Comparison of ENCODE assay signal across 21 mouse cellular contexts in the genomic region with DNA sequence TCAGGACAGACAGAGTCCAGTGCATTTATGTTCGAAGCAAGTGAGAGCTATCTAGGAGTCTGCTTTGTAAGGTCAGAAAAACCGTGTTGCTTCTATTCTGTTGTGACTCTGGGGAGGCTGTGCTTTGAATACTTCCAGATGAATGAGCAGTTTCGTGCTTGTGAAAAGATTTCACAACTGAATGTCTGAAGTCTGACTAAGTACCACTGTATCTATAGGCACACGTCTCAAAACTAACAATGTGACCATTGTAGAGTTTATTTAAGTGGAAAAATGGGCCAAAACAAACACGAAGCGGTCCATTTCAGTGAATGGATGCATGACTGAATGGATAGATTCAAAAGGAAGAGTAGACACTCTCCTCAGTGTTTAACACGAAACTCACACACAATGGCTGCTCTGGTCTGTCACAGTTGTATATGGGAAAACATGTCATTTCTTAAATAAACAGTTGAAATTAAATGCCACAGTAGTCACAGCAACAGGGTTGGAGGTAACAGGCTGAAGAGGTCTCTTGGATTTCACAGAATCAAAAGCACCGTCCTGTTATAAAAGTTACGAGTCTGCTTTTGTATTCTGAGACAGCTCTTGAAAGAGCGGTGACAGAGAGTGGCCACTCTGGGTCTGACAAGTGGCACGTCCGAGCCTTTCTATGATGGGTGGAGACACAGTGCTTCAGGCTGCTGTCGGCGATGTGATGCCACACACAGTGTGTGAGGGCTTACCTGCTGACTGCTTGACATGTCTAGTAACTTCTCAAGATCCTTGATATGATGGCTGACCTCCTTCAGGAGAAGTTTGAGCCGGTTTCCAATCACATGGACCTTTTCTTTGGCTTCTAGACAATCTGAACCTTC. TPM values are rescaled to one million over a fixed set of nuclear protein-coding genes. Genes with fewer than 3 reads are reported as not detected.
A peak's percentile ranks its signal among the peaks of the same experiment; 100 is the strongest.
DNase-seq lines count a peak whose midpoint lies in the region; ATAC-seq lines count a peak whose summit lies in the region.
"Had no signal": no experiment of that assay in that cellular context is flagged by ENCODE, and none has a peak within 500 bp of the region (broad histone marks: within the 10 kb centered on the region; RNA-seq: fewer than 3 reads in every experiment).

No protein-coding gene starts in this region.

- no peaks in the 10 kb centered on the region for H3K36me3 ChIP-seq in embryonic facial prominence, embryonic 11.5 days (replicated peaks; ENCODE audit: control insufficient read depth, insufficient read depth, low read depth, low read length)
- no peaks in the 10 kb centered on the region; the same call in 1 of the 2 replicates for H3K36me3 ChIP-seq in embryonic facial prominence, embryonic 10.5 days (replicated peaks)
- H3K36me3 ChIP-seq in midbrain, embryonic 11.5 days (ENCODE audit: control insufficient read depth, insufficient read depth, low read length), result no peaks in the 10 kb centered on the region
- no peaks in the 10 kb centered on the region for H3K36me3 ChIP-seq in midbrain, embryonic 10.5 days
- peaks cover 29% of the 10 kb centered on the region for H3K36me3 ChIP-seq in embryonic facial prominence, embryonic 14.5 days (ENCODE audit: control insufficient read depth, insufficient read depth, low read length)

- no peaks in the 10 kb centered on the region for H3K9me3 ChIP-seq in embryonic facial prominence, embryonic 11.5 days (replicated peaks; ENCODE audit: control insufficient read depth, low read length)
- no peaks in the 10 kb centered on the region for H3K9me3 ChIP-seq in embryonic facial prominence, embryonic 10.5 days
- H3K9me3 ChIP-seq in midbrain, embryonic 11.5 days (ENCODE audit: control insufficient read depth, low read length), result no peaks in the 10 kb centered on the region
- H3K9me3 ChIP-seq in midbrain, embryonic 10.5 days (replicated peaks), result no peaks in the 10 kb centered on the region
- no peaks in the 10 kb centered on the region for H3K9me3 ChIP-seq in embryonic facial prominence, embryonic 14.5 days (ENCODE audit: control insufficient read depth, low read length)
- H3K9me3 ChIP-seq: kidney, embryonic 15.5 days had no signal

- 0 out of 2 replicates have a peak, but pooled peaks have one; percentile 56 for ATAC-seq in embryonic facial prominence, embryonic 11.5 days (replicated peaks; ENCODE audit: insufficient number of reproducible peaks, low FRiP score, low TSS enrichment, low read depth)
- no peak for ATAC-seq in midbrain, embryonic 11.5 days (ENCODE audit: low FRiP score)
- no peak for ATAC-seq in embryonic facial prominence, embryonic 14.5 days (ENCODE audit: low read depth)

- no peaks in the 10 kb centered on the region for H3K27me3 ChIP-seq in embryonic facial prominence, embryonic 11.5 days (ENCODE audit: control insufficient read depth, insufficient read depth, low read length)
- H3K27me3 ChIP-seq in embryonic facial prominence, embryonic 10.5 days (replicated peaks; ENCODE audit: low read depth, poor library complexity, severe bottlenecking), result no peaks in the 10 kb centered on the region
- no peaks in the 10 kb centered on the region for H3K27me3 ChIP-seq in midbrain, embryonic 11.5 days (ENCODE audit: control insufficient read depth, insufficient read depth, low read length)
- no peaks in the 10 kb centered on the region for H3K27me3 ChIP-seq in midbrain, embryonic 10.5 days (ENCODE audit: low read depth, poor library complexity, severe bottlenecking)
- no peaks in the 10 kb centered on the region for H3K27me3 ChIP-seq in embryonic facial prominence, embryonic 14.5 days (replicated peaks; ENCODE audit: control insufficient read depth, insufficient read depth, low read length)
- H3K27me3 ChIP-seq: kidney, embryonic 15.5 days had no signal

- DNase-seq in embryonic facial prominence, embryonic 11.5 days (ENCODE audit: low spot score), result no peak
- DNase-seq in embryonic facial prominence, embryonic 10.5 days (ENCODE audit: low spot score), result no peak
- DNase-seq in midbrain, embryonic 11.5 days (ENCODE audit: low spot score, missing footprints), result peak; percentile 79
- no peak for DNase-seq in midbrain, embryonic 10.5 days (ENCODE audit: low spot score)
- DNase-seq in embryonic facial prominence, embryonic 14.5 days (ENCODE audit: low spot score), result peak; percentile 2
- peak; percentile 22 for DNase-seq in mesoderm, embryonic 11.5 days (ENCODE audit: low read depth, low spot score)
- no peak for DNase-seq in kidney, postnatal 4 days
- DNase-seq in cerebellum, adult 9-11 months, result no peak
- DNase-seq: adrenal gland, postnatal 10 days; cerebellum, adult 18-20 months; gastrocnemius, postnatal 36 days; heart, postnatal 14 days; left cerebral cortex, postnatal 4 days; lung, adult 2 months had no signal

- no peak overlapping the region for H3K9ac ChIP-seq in embryonic facial prominence, embryonic 11.5 days (replicated peaks; ENCODE audit: low read length)
- no peak overlapping the region for H3K9ac ChIP-seq in midbrain, embryonic 11.5 days (ENCODE audit: low read length)
- H3K9ac ChIP-seq in embryonic facial prominence, embryonic 14.5 days (ENCODE audit: low read depth, low read length), result no peak overlapping the region
- H3K9ac ChIP-seq: kidney, embryonic 15.5 days had no signal

- no peak overlapping the region for H3K4me2 ChIP-seq in embryonic facial prominence, embryonic 11.5 days (ENCODE audit: low read depth, low read length)
- H3K4me2 ChIP-seq in midbrain, embryonic 11.5 days, result no peak overlapping the region
- no peak overlapping the region for H3K4me2 ChIP-seq in embryonic facial prominence, embryonic 14.5 days (ENCODE audit: low read depth, low read length)
- H3K4me2 ChIP-seq: heart, embryonic 11.5 days; kidney, embryonic 15.5 days; liver, embryonic 11.5 days had no signal

- no peak overlapping the region for H3K27ac ChIP-seq in embryonic facial prominence, embryonic 11.5 days (replicated peaks; ENCODE audit: low read depth, low read length)
- H3K27ac ChIP-seq in embryonic facial prominence, embryonic 10.5 days (replicated peaks), result no peak overlapping the region
- no peak overlapping the region for H3K27ac ChIP-seq in midbrain, embryonic 11.5 days (ENCODE audit: low read depth, low read length)
- H3K27ac ChIP-seq in midbrain, embryonic 10.5 days (replicated peaks), result no peak overlapping the region
- no peak overlapping the region for H3K27ac ChIP-seq in embryonic facial prominence, embryonic 14.5 days (replicated peaks; ENCODE audit: low read depth, low read length)
- H3K27ac ChIP-seq: kidney, embryonic 15.5 days; layer of hippocampus, adult 2 months; macrophage had no signal

- WGBS in embryonic facial prominence, embryonic 11.5 days, result 74% methylated on average over 15 of the region's 15 CpGs
- WGBS in embryonic facial prominence, embryonic 10.5 days, result 68% methylated on average over 15 of the region's 15 CpGs
- 67% methylated on average over 15 of the region's 15 CpGs for WGBS in midbrain, embryonic 11.5 days
- 69% methylated on average over 15 of the region's 15 CpGs for WGBS in midbrain, embryonic 10.5 days
- WGBS in embryonic facial prominence, embryonic 14.5 days, result 74% methylated on average over 15 of the region's 15 CpGs

- no peak overlapping the region for H3K4me3 ChIP-seq in embryonic facial prominence, embryonic 11.5 days (ENCODE audit: low read depth, low read length)
- H3K4me3 ChIP-seq in embryonic facial prominence, embryonic 10.5 days, result no peak overlapping the region
- H3K4me3 ChIP-seq in midbrain, embryonic 11.5 days (ENCODE audit: low read depth, low read length), result no peak overlapping the region
- H3K4me3 ChIP-seq in midbrain, embryonic 10.5 days, result no peak overlapping the region
- H3K4me3 ChIP-seq in embryonic facial prominence, embryonic 14.5 days (ENCODE audit: low read depth, low read length), result no peak overlapping the region
- H3K4me3 ChIP-seq: erythroblast, embryonic 14.5 days; kidney, embryonic 15.5 days; layer of hippocampus, adult 2 months had no signal

- no peaks in the 10 kb centered on the region for H3K4me1 ChIP-seq in embryonic facial prominence, embryonic 11.5 days (ENCODE audit: control insufficient read depth, insufficient read depth, low read length)
- no peaks in the 10 kb centered on the region for H3K4me1 ChIP-seq in embryonic facial prominence, embryonic 10.5 days
- H3K4me1 ChIP-seq in midbrain, embryonic 11.5 days (ENCODE audit: control insufficient read depth, insufficient read depth, low read length), result no peaks in the 10 kb centered on the region
- H3K4me1 ChIP-seq in midbrain, embryonic 10.5 days, result peaks cover 4% of the 10 kb centered on the region; the same call in 1 of the 2 replicates
- H3K4me1 ChIP-seq in embryonic facial prominence, embryonic 14.5 days (ENCODE audit: control insufficient read depth, insufficient read depth, low read length), result no peaks in the 10 kb centered on the region
- H3K4me1 ChIP-seq: kidney, embryonic 15.5 days had no signal

RNA-seq across cellular contexts. Expression of gene Gm10097, which starts 36.6 kb away (rescaled TPM):
- polyA plus RNA-seq in embryonic facial prominence, embryonic 11.5 days (2014; fragmentation: Nextera tagmentation; extraction: Ambion mirVana), result 0.11 TPM in 1 of 2 replicates, not detected in the other
- 0.05 TPM in 1 of 2 replicates, not detected in the other for polyA plus RNA-seq in embryonic facial prominence, embryonic 10.5 days (2016; fragmentation: Nextera tagmentation; extraction: Ambion mirVana)
- 0.06 TPM in 1 of 2 replicates, not detected in the other for polyA plus RNA-seq in midbrain, embryonic 11.5 days (2014; fragmentation: Nextera tagmentation; extraction: Ambion mirVana)
- 0.05 TPM in 1 of 2 replicates, not detected in the other for polyA plus RNA-seq in midbrain, embryonic 10.5 days (2016; fragmentation: Nextera tagmentation; extraction: Ambion mirVana)
- polyA plus RNA-seq in embryonic facial prominence, embryonic 14.5 days (2014; fragmentation: Nextera tagmentation; extraction: Ambion mirVana), result 0.19 and 0.24 TPM in 2 replicates
- polyA plus RNA-seq: erythroblast, embryonic 14.5 days; lung, adult 2 months; macrophage; spleen, adult 2 months had no signal

Comparison
In these comparisons a context has a peak if more than half of its experiments do, and no peak if none do; other contexts are left out.
1. DNase-seq: peak in midbrain, embryonic 11.5 days (single experiment), embryonic facial prominence, embryonic 14.5 days (single experiment) and mesoderm, embryonic 11.5 days (single experiment); none in embryonic facial prominence, embryonic 11.5 days (single experiment), embryonic facial prominence, embryonic 10.5 days (single experiment), midbrain, embryonic 10.5 days (single experiment), kidney, postnatal 4 days (0 of 2) and cerebellum, adult 9-11 months (single experiment).